Mouse (Mus musculus): ENCODE results near the gene Poldip2. TPM values are rescaled to one million over a fixed set of nuclear protein-coding genes. Genes with fewer than 3 reads are reported as not detected.
A peak's percentile ranks its signal among the peaks of the same experiment; 100 is the strongest.

The Poldip2 gene
- 1.2 and 1.4 TPM in 2 replicates for polyA plus RNA-seq (2012)

GRCm38 (mm10) chr11:78512025-78512957, at the start of gene Poldip2, which contains the start of gene Tmem199:
Poldip2 (plus strand) TSS chr11:78512193.
Tmem199 (minus strand) TSS chr11:78512172.
- no peaks in the 10 kb centered on the region for H3K9me3 ChIP-seq (ENCODE audit: control insufficient read depth, low read length)
- no peaks in the 10 kb centered on the region for H3K27me3 ChIP-seq (ENCODE audit: control insufficient read depth)
- H3K4me1 ChIP-seq (ENCODE audit: control insufficient read depth): peaks cover 30% of the 10 kb centered on the region
- H3K4me3 ChIP-seq (replicated peaks): peak within 1 kb of the TSS; percentile 72
- TF ChIP-seq GATA1 (IDR thresholded peaks at IDR 0.05; ENCODE audit: low read length) (no peak), TAL1 (IDR thresholded peaks at IDR 0.05; ENCODE audit: low read length) (no peak)
- peaks cover 48% of the 10 kb centered on the region for H3K36me3 ChIP-seq (ENCODE audit: control insufficient read depth)

GRCm38 (mm10) chr11:78462669-78463068, 49.3 kb upstream of the Poldip2 start:
- Histone ChIP-seq H3K4me1 (ENCODE audit: control insufficient read depth) (peaks cover 34% of the 10 kb centered on the region), H3K4me3 (replicated peaks) (no peak overlapping the region), H3K9me3 (ENCODE audit: control insufficient read depth, low read length) (peaks cover 5% of the 10 kb centered on the region), H3K27me3 (ENCODE audit: control insufficient read depth) (no peaks in the 10 kb centered on the region), H3K36me3 (ENCODE audit: control insufficient read depth) (no peaks in the 10 kb centered on the region)
- no peak for TF ChIP-seq TAL1 (IDR thresholded peaks at IDR 0.05; ENCODE audit: low read length)
- TF ChIP-seq GATA1 (IDR thresholded peaks at IDR 0.05; ENCODE audit: low read length): no peak

GRCm38 (mm10) chr11:78463286-78464036, 48.5 kb upstream of the Poldip2 start:
- Histone ChIP-seq H3K4me1 (ENCODE audit: control insufficient read depth) (peaks cover 34% of the 10 kb centered on the region), H3K9me3 (ENCODE audit: control insufficient read depth, low read length) (peaks cover 5% of the 10 kb centered on the region), H3K36me3 (ENCODE audit: control insufficient read depth) (no peaks in the 10 kb centered on the region), H3K27me3 (ENCODE audit: control insufficient read depth) (no peaks in the 10 kb centered on the region), H3K4me3 (replicated peaks) (no peak overlapping the region)
- no peak for TF ChIP-seq TAL1 (IDR thresholded peaks at IDR 0.05; ENCODE audit: low read length)
- TF ChIP-seq GATA1 (IDR thresholded peaks at IDR 0.05; ENCODE audit: low read length): no peak

GRCm38 (mm10) chr11:78465116-78465515, 46.9 kb upstream of the Poldip2 start:
- H3K4me1 ChIP-seq (ENCODE audit: control insufficient read depth): peaks cover 34% of the 10 kb centered on the region
- H3K4me3 ChIP-seq (replicated peaks): peak overlapping the region; percentile 61
- no peaks in the 10 kb centered on the region for H3K36me3 ChIP-seq (ENCODE audit: control insufficient read depth)
- H3K9me3 ChIP-seq (ENCODE audit: control insufficient read depth, low read length): peaks cover 5% of the 10 kb centered on the region
- TF ChIP-seq TAL1 (IDR thresholded peaks at IDR 0.05; ENCODE audit: low read length) (no peak), GATA1 (IDR thresholded peaks at IDR 0.05; ENCODE audit: low read length) (no peak)
- H3K27me3 ChIP-seq (ENCODE audit: control insufficient read depth): no peaks in the 10 kb centered on the region

- Histone ChIP-seq H3K27me3 (ENCODE audit: control insufficient read depth) (no peaks in the 10 kb centered on the region), H3K9me3 (ENCODE audit: control insufficient read depth, low read length) (peaks cover 5% of the 10 kb centered on the region), H3K36me3 (ENCODE audit: control insufficient read depth) (no peaks in the 10 kb centered on the region), H3K4me3 (replicated peaks) (peak within 1 kb of the TSS; percentile 61), H3K4me1 (ENCODE audit: control insufficient read depth) (peaks cover 34% of the 10 kb centered on the region)
- no peak for TF ChIP-seq GATA1 (IDR thresholded peaks at IDR 0.05; ENCODE audit: low read length)
- TF ChIP-seq TAL1 (IDR thresholded peaks at IDR 0.05; ENCODE audit: low read length): no peak
Observed at GRCm38 (mm10) chr11:78465568-78466180, 46.3 kb upstream of the Poldip2 start, which contains the start of gene Slc46a1. Slc46a1 (plus strand) TSS chr11:78465697.

GRCm38 (mm10) chr11:78466242-78466912, 45.6 kb upstream of the Poldip2 start:
- Histone ChIP-seq H3K27me3 (ENCODE audit: control insufficient read depth) (no peaks in the 10 kb centered on the region), H3K36me3 (ENCODE audit: control insufficient read depth) (no peaks in the 10 kb centered on the region), H3K4me1 (ENCODE audit: control insufficient read depth) (peaks cover 34% of the 10 kb centered on the region), H3K4me3 (replicated peaks) (peak overlapping the region; percentile 61), H3K9me3 (ENCODE audit: control insufficient read depth, low read length) (peaks cover 5% of the 10 kb centered on the region)
- TF ChIP-seq GATA1 (IDR thresholded peaks at IDR 0.05; ENCODE audit: low read length): no peak
- no peak for TF ChIP-seq TAL1 (IDR thresholded peaks at IDR 0.05; ENCODE audit: low read length)

- Histone ChIP-seq H3K4me3 (replicated peaks) (no peak overlapping the region), H3K27me3 (ENCODE audit: control insufficient read depth) (no peaks in the 10 kb centered on the region), H3K4me1 (ENCODE audit: control insufficient read depth) (peaks cover 34% of the 10 kb centered on the region), H3K9me3 (ENCODE audit: control insufficient read depth, low read length) (no peaks in the 10 kb centered on the region; the same call in 1 of the 2 replicates), H3K36me3 (ENCODE audit: control insufficient read depth) (no peaks in the 10 kb centered on the region)
- TF ChIP-seq GATA1 (IDR thresholded peaks at IDR 0.05; ENCODE audit: low read length) (no peak), TAL1 (IDR thresholded peaks at IDR 0.05; ENCODE audit: low read length) (no peak)
Observed at GRCm38 (mm10) chr11:78467515-78467914, 44.5 kb upstream of the Poldip2 start.

- TF ChIP-seq TAL1 (IDR thresholded peaks at IDR 0.05; ENCODE audit: low read length): no peak
- TF ChIP-seq GATA1 (IDR thresholded peaks at IDR 0.05; ENCODE audit: low read length): no peak
- Histone ChIP-seq H3K36me3 (ENCODE audit: control insufficient read depth) (no peaks in the 10 kb centered on the region), H3K27me3 (ENCODE audit: control insufficient read depth) (no peaks in the 10 kb centered on the region), H3K9me3 (ENCODE audit: control insufficient read depth, low read length) (no peaks in the 10 kb centered on the region), H3K4me3 (replicated peaks) (no peak overlapping the region), H3K4me1 (ENCODE audit: control insufficient read depth) (peaks cover 34% of the 10 kb centered on the region)
Observed at GRCm38 (mm10) chr11:78467932-78468331, 44.1 kb upstream of the Poldip2 start.

Data from erythroblast, embryonic 14.5 days (primary cell).